Mouse (Mus musculus): ENCODE results near the gene Sc5d. TPM values are rescaled to one million over a fixed set of nuclear protein-coding genes. Genes with fewer than 3 reads are reported as not detected.

Gene Sc5d
- polyA plus RNA-seq, 1 experiment = not detected

DNA sequence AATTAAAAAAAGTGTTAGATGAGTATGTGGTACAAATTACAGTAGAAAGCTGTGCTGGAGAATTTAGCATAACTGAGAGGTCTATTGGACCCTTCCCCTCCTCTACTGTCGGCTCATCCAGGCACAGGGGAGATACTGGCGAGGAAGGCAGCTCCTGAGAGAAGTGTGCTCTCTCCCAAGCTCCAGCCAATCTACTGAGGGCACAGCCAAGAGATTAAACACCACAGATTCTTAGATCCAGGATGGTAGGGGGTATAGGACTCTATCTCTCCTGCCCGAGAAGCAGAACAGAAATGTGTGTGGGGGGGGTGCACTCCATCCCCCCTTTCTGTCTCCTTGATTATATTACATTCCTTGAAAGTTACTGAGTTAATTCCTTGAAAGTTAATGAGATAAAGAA lies 14.0 kb upstream of the Sc5d start:
- Histone ChIP-seq H3K4me3 (ENCODE audit: insufficient read depth, low read depth, low read length) (no peak overlapping the region), H3K27ac (ENCODE audit: insufficient read depth, low read depth, low read length) (no peak overlapping the region), H3K4me1 (ENCODE audit: control insufficient read depth, insufficient read depth, low read length) (peaks cover 3% of the 10 kb centered on the region; the same call in 1 of the 2 replicates)
- no peak for TF ChIP-seq POLR2A (IDR thresholded peaks at IDR 0.05; ENCODE audit: insufficient read depth, low read depth, low read length)
- no peak for TF ChIP-seq CTCF (IDR thresholded peaks at IDR 0.05; ENCODE audit: insufficient read depth, low read depth, low read length)
- WGBS = 99% methylated on average over 3 of the region's 3 CpGs

- 100% methylated on average over 1 of the region's 1 CpGs for WGBS
- Histone ChIP-seq H3K27ac (ENCODE audit: insufficient read depth, low read depth, low read length) (no peak overlapping the region), H3K4me3 (ENCODE audit: insufficient read depth, low read depth, low read length) (no peak overlapping the region), H3K4me1 (ENCODE audit: control insufficient read depth, insufficient read depth, low read length) (peaks cover 3% of the 10 kb centered on the region; the same call in 1 of the 2 replicates)
- TF ChIP-seq CTCF (IDR thresholded peaks at IDR 0.05; ENCODE audit: insufficient read depth, low read depth, low read length) (no peak), POLR2A (IDR thresholded peaks at IDR 0.05; ENCODE audit: insufficient read depth, low read depth, low read length) (no peak)
Observed at GRCm38 (mm10) chr9:42277606-42278005, 13.6 kb upstream of the Sc5d start.

- TF ChIP-seq POLR2A (IDR thresholded peaks at IDR 0.05; ENCODE audit: insufficient read depth, low read depth, low read length) (no peak), CTCF (IDR thresholded peaks at IDR 0.05; ENCODE audit: insufficient read depth, low read depth, low read length) (no peak)
- Histone ChIP-seq H3K4me3 (ENCODE audit: insufficient read depth, low read depth, low read length) (no peak overlapping the region), H3K4me1 (ENCODE audit: control insufficient read depth, insufficient read depth, low read length) (peaks cover 3% of the 10 kb centered on the region; the same call in 1 of the 2 replicates), H3K27ac (ENCODE audit: insufficient read depth, low read depth, low read length) (no peak overlapping the region)
Observed at GRCm38 (mm10) chr9:42277162-42277561, 13.1 kb upstream of the Sc5d start.

DNA sequence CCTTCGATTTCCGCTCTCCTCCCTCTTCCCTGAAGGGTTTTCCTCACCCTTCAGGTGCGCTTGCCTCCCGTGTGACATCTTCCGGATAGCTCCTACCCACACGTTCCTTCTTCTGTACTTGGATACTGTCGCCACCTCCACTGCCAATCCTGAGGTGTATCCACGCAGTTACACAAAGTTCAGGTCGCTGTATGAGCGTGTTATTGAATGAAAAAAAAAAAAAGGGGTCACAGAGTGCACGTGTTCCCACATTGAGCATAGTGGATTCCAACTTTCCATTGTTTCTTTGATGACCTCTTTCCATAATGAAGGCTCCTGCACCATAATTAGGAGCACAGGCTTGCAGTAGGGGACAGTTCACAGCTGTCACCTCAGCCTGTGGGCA lies 11.7 kb upstream of the Sc5d start:
- H3K27ac ChIP-seq (ENCODE audit: insufficient read depth, low read depth, low read length) = no peak overlapping the region
- peaks cover 3% of the 10 kb centered on the region; the same call in 1 of the 2 replicates for H3K4me1 ChIP-seq (ENCODE audit: control insufficient read depth, insufficient read depth, low read length)
- WGBS = 59% methylated on average over 11 of the region's 11 CpGs
- no peak overlapping the region for H3K4me3 ChIP-seq (ENCODE audit: insufficient read depth, low read depth, low read length)
- TF ChIP-seq CTCF (IDR thresholded peaks at IDR 0.05; ENCODE audit: insufficient read depth, low read depth, low read length) (no peak), POLR2A (IDR thresholded peaks at IDR 0.05; ENCODE audit: insufficient read depth, low read depth, low read length) (no peak)

DNA sequence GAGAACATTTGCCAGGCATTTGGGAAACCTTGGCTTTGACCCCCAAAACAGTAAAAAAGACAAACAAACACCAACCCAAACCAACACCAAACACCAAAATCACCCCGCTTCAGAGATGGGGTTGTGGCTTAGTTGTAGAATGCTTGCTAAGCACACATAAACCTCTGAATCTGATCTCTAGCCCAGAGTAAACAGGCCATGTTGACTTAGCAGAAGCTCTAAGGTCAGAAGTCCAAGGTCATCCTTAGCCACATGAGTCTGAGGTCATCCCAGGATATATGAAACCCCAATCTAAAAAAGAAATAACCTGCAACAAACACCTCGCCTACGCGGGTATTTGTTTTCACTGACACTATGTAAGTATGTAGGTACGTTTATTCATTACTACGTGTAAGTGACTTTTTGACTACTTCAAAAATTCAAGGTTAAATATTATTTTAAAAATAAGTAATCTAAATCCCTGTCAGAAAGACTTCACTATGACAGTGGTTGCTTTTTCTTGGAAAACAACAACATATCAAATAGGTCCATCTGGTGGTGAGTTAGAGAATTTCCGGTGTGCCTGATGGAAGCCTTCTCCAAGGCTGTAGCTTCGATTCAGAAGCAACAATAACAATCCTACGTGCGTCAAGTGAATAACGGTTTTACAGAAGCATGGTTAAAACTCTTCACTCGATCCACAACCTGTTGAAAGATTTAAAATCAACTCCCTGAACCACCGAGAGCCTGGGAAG lies 11.1 kb upstream of the Sc5d start:
- Histone ChIP-seq H3K4me1 (ENCODE audit: control insufficient read depth, insufficient read depth, low read length) (peaks cover 3% of the 10 kb centered on the region; the same call in 1 of the 2 replicates), H3K4me3 (ENCODE audit: insufficient read depth, low read depth, low read length) (no peak overlapping the region), H3K27ac (ENCODE audit: insufficient read depth, low read depth, low read length) (no peak overlapping the region)
- no peak for TF ChIP-seq POLR2A (IDR thresholded peaks at IDR 0.05; ENCODE audit: insufficient read depth, low read depth, low read length)
- TF ChIP-seq CTCF (IDR thresholded peaks at IDR 0.05; ENCODE audit: insufficient read depth, low read depth, low read length) = no peak
- WGBS = 52% methylated on average over 13 of the region's 13 CpGs

DNA sequence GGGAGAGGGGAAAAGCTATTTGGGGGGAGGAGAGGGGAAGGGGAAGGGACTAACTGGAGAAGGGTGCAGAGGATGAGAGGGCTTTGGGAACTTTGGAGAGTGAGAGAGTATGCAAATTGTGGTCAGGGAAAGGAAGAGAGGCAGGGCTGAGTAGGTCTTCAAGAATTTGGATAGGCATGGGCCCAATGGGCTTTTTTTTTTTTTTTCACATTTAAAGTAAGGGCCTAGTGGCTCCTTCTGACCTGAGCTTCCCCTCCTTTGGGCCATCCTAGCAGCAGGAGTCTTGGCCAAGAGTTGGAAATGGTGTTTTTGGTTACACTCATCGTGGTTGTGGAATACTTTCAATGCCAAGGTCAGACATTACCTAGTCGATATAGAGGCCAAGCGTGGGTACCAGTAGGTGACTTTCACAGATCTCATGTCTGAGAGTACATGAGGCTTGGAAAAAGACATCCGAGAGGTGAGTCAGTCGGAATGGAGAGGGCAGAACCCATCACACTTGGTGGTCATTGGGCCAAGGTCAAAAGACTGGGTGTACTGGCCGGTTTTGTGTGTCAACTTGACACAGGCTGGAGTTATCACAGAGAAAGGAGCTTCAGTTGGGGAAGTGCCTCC lies 9.7 kb upstream of the Sc5d start:
- 96% methylated on average over 6 of the region's 6 CpGs for WGBS
- TF ChIP-seq CTCF (IDR thresholded peaks at IDR 0.05; ENCODE audit: insufficient read depth, low read depth, low read length) = no peak
- TF ChIP-seq POLR2A (IDR thresholded peaks at IDR 0.05; ENCODE audit: insufficient read depth, low read depth, low read length) = no peak
- Histone ChIP-seq H3K27ac (ENCODE audit: insufficient read depth, low read depth, low read length) (no peak overlapping the region), H3K4me1 (ENCODE audit: control insufficient read depth, insufficient read depth, low read length) (peaks cover 3% of the 10 kb centered on the region; the same call in 1 of the 2 replicates), H3K4me3 (ENCODE audit: insufficient read depth, low read depth, low read length) (no peak overlapping the region)

- TF ChIP-seq POLR2A (IDR thresholded peaks at IDR 0.05; ENCODE audit: insufficient read depth, low read depth, low read length) (no peak), CTCF (IDR thresholded peaks at IDR 0.05; ENCODE audit: insufficient read depth, low read depth, low read length) (no peak)
- peaks cover 3% of the 10 kb centered on the region; the same call in 1 of the 2 replicates for H3K4me1 ChIP-seq (ENCODE audit: control insufficient read depth, insufficient read depth, low read length)
- WGBS = 94% methylated on average over 3 of the region's 3 CpGs
- no peak overlapping the region for H3K27ac ChIP-seq (ENCODE audit: insufficient read depth, low read depth, low read length)
- H3K4me3 ChIP-seq (ENCODE audit: insufficient read depth, low read depth, low read length) = no peak overlapping the region
Observed at GRCm38 (mm10) chr9:42273174-42273573, 9.1 kb upstream of the Sc5d start.

DNA sequence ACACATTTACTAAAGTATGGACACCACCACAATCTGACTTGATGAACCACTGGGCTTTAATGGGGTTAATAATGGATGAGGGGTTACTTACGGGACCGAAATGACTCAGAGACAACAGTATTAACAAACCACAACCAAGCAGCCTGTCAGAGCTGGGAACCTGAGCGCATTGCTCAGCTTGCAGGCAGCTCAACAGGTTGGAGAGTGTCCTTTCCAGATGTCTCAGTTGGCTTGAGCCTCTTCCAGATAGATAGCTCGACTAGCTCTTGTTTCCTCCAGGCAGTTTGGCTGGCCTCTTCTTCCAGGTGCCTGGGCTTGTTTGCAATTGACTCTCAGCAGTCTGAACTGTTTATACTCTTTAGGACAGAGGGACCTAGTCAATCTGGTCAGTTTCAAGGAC lies 8.6 kb upstream of the Sc5d start:
- 81% methylated on average over 4 of the region's 4 CpGs for WGBS
- no peak for TF ChIP-seq CTCF (IDR thresholded peaks at IDR 0.05; ENCODE audit: insufficient read depth, low read depth, low read length)
- TF ChIP-seq POLR2A (IDR thresholded peaks at IDR 0.05; ENCODE audit: insufficient read depth, low read depth, low read length) = no peak
- Histone ChIP-seq H3K4me1 (ENCODE audit: control insufficient read depth, insufficient read depth, low read length) (peaks cover 3% of the 10 kb centered on the region; the same call in 1 of the 2 replicates), H3K4me3 (ENCODE audit: insufficient read depth, low read depth, low read length) (no peak overlapping the region), H3K27ac (ENCODE audit: insufficient read depth, low read depth, low read length) (no peak overlapping the region)

DNA sequence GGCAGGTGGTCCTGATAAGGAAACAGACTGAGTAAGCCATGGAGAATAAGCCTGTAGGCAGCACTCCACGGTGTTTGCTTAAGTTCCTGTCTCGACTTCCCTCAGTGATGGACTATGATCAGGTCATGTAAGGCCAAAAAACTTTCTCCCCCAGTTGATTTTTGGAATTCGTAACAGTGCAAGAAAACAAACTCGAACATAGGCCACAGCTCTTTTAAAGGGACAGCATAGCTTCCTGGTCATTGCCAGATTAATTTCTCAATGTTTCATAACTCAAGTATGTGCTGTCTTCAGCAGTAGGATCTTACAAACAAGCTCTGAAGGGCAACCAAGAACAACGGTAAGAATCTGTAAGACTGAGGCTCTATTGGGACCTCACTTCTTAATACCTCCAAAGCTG lies 7.4 kb upstream of the Sc5d start:
- peaks cover 3% of the 10 kb centered on the region; the same call in 1 of the 2 replicates for H3K4me1 ChIP-seq (ENCODE audit: control insufficient read depth, insufficient read depth, low read length)
- no peak overlapping the region for H3K4me3 ChIP-seq (ENCODE audit: insufficient read depth, low read depth, low read length)
- 86% methylated on average over 5 of the region's 5 CpGs for WGBS
- no peak for TF ChIP-seq POLR2A (IDR thresholded peaks at IDR 0.05; ENCODE audit: insufficient read depth, low read depth, low read length)
- no peak overlapping the region for H3K27ac ChIP-seq (ENCODE audit: insufficient read depth, low read depth, low read length)
